Mouse (Mus musculus): ENCODE data around the gene Gm29276. TPM values are rescaled to one million over a fixed set of nuclear protein-coding genes. Genes with fewer than 3 reads are reported as not detected.
"Not testable (repeated sequence)": the region's sequence is repeated elsewhere in the genome, so short reads cannot be mapped to it uniquely, and the experiment has no call there.

Gene Gm29276
- total RNA-seq (2014; rRNA removed) (not detected in 2 replicates), polyA plus RNA-seq (2015; fragmentation: Nextera tagmentation; extraction: Ambion mirVana) (not detected in 2 replicates)

GRCm38 (mm10) chrY:42582150-42582549 is at the start of gene Gm29276:
TSS of gene Gm29276 (minus strand) at chrY:42582250.
- not testable (repeated sequence) for H3K4me1 ChIP-seq (ENCODE audit: insufficient read depth, low read length); H3K4me3 ChIP-seq (ENCODE audit: low read length); ATAC-seq; DNase-seq (ENCODE audit: low spot score); H3K4me2 ChIP-seq (ENCODE audit: low read depth, low read length); H3K9ac ChIP-seq (replicated peaks; ENCODE audit: low read length); H3K9me3 ChIP-seq (ENCODE audit: low read length); H3K27me3 ChIP-seq (ENCODE audit: insufficient read depth, low read length); H3K27ac ChIP-seq; H3K36me3 ChIP-seq (ENCODE audit: insufficient read depth, low read length)
- no CpG with 5 or more reads among the region's 7 CpGs for WGBS
